Mouse (Mus musculus): ENCODE measurements around the gene Selenok.

Gene Selenok

DNA sequence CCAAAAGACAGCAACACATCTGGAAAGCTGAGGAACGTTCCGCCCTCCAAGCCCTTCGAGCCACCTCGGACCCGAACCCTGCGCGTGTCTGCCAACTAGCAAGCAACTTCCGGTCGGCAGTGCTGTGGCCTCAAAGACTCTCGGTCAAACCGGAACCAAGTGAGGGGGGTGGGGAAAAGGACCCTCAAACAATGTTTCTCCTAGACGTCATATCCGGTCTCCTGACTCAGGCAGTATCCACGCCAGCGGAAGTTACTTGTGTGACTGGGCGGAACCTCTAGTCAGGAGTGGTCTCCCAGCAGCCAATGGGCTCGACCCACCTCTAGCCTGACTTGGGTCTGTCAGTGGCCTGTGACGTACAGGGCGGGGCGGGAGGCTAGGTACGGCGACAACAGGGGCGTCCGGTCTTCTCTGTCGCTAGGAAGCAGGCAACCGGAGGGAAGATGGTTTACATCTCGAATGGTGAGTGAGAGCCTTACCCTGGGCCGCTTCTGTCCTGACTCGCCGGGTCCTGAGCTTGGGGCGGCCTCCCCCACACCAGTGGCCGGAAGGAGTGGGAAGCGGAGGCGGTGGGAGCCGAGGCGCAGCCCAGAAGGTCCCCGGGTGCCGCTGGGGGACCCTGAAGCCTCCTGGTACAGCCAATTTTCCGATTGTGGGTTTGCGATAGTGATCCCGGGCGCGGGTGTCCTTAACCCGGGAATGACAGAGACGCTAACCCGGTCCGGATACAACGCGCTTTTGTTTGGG, at the start of gene Selenok:
Gene Selenok (plus strand): TSS at position 234 of the 747 bp plus-strand sequence.
- peak; percentile 98 for DNase-seq (ENCODE audit: extremely low spot score, low read depth, low spot score)

DNA sequence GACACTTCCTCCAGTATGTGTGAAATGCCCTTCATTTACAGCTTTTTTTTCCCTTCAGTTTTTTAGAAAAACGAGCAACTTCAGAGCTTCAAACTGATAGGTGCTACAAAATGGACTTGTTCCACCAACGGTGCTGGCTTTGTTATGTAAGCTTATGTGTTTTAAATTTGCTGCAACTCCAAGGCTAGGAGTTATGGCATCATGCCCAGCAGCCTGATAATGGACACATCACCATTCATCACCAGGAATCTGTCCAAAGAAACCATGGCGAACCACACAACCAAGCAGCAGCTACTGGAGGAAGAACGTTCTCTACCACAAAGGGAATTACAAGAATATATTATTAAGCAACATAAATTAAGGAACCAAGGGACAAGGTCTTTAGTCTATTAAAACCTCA, 39.1 kb upstream of the Selenok start:
- no peak for DNase-seq (ENCODE audit: extremely low spot score, low read depth, low spot score)

DNA sequence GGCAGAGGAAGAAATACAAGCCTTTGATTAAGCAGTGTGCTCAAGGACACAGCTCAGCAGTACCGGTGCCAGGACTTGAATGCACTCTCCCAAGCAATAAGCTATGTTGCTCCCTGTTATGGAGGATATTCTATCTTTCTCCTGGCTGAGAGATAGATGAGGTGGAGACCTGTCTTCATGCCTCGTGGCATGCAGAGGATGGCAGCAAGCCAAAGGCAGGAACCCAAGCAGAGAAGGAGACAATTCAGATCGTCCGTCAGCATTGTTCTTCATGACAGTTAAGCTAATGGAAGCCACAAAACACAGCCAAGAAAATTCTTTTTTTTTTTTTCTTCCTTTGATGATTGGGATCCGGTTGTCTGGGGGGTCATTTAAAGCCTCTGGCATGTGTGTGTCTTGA, 32.6 kb upstream of the Selenok start:
- no peak for DNase-seq (ENCODE audit: extremely low spot score, low read depth, low spot score)

DNA sequence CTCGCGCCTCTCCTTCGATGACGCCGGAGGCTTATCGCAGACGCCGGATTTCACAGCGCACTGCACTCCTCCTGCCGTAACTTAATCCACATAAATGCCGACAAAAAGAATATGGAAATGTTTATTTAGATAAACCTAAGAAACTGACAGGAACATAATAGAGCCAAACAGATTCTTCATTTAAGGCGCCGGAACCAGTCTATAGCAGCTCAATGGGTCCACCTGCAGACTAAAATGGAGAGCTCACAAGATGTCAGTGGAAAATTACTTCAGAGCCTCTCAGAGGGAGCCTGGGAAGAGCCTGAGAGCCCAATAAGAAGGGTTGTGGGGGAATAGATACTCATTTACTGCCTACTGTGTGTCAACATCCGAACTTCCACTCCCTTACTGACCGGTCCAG, 30.6 kb upstream of the Selenok start:
- DNase-seq (ENCODE audit: extremely low spot score, low read depth, low spot score): no peak

DNA sequence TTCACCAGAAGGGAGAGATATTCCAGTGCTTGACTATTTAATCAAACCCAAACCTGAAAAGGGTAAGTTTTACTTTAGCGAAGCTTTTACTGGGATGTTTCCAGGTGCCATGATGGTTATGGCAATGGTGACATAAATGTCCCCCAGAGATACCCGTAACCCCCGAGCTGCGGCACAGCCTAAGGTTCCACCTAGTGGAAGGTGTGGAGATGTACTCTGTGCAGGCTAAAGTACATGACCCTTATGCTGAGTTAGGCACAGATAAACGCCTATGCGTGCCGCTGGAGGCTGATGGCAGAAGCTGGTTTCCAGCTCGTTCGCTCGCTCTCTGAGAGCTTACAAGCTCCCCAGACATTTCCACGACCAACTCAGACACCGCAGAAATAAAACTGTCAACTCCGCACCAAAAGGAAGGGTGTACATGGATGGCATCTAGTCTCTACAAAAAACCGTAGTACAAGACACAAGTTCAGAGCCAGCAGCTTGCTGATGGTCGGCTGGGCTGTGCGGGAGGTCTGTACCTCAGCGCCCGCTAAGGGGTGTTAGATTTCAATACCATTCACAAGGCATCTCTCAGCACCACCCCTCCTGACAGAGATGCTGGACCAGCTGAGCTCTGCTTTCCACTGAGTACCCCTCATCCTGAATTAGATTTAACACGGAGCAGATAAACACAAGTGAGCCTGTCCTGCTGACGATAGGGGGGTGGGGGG, 28.4 kb upstream of the Selenok start:
- no peak for DNase-seq (ENCODE audit: extremely low spot score, low read depth, low spot score)

DNA sequence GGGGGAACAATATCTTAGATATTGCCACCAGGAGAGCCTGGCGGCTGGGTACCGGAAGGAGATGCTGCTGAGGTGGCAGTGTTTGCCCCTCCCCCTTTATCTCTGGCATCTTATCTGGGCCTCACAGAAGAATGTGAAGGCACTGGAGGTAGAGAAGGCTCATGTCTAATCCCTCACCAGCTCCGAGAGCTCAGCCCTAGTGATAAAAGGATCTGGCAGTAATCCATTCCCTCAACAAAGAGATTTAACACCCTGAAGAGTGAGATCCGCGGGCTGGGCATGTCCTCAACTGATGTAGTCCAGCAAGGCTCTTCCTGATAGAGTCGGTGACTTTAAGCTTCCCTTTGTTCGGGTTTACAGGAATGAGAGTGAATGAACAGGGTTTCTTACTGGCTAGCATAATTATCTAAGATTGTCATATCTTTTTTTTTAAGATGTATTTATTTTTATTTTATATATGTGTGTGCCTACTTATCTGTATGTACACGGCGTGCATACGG, 27.7 kb upstream of the Selenok start:
- DNase-seq (ENCODE audit: extremely low spot score, low read depth, low spot score): no peak

DNA sequence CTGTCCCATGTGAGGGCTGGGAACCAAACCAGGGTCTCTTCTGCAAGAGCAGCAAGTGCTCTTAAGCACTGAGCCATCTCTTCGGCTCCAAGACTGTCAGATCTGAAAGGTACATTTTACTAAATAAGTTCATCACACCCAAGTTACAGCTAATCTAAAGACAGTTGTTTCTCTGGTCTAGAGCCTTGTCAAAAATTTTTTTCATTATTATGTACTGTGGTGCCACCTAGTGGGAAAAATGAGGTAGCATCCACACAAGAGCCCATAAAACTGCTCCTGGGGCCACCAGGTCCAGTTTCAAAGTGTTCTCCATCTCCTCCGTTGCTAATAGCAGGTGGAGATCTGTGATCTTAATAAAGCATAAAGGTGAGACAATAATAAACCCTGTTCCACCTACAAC, 27.2 kb upstream of the Selenok start:
- peak; percentile 57 for DNase-seq (ENCODE audit: extremely low spot score, low read depth, low spot score)

DNA sequence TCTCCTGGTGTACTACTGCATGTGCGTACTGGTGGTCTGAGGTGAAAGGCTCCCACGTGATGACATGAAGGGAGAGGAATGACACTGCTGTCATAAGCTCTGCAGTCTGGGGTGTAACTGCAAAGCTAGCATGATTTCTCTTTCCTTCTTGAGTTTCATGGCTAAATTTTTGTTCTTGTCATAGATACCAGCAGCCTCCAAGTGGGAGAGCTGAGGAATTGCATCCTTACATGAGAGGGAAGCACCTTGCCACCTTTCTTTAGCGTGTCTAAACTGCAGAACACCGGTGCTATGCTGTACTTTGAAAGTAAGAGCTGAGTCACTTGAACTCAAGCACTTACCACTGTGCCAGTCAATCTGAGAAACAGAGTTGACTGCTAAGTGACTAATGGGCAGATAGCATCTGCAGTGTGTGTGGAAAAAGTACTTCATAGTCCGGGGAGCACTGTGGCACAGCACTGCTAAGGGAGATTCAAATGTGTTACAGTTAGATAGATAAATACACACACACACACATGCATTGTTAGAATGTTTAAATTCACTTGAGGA, 21.3 kb upstream of the Selenok start:
- DNase-seq (ENCODE audit: extremely low spot score, low read depth, low spot score): no peak

DNA sequence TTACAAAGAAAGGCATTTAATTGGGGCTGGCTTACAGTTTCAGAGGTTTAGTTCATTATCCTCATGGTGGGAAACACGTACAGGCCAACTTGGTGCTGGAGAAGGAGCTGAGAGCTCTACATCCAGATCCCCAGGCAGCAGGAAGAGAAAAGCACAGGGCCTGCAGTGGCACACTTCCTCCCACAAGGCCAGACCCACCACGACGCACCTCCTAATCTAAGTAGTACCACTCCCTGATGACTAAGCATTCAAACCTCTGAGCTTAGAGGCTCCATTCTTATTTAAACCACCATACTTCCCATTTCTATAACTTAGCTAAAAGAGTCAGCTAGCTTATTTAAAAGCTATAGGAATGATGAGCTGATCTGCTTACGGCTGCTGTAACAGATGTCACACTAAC, 17.3 kb upstream of the Selenok start:
- no peak for DNase-seq (ENCODE audit: extremely low spot score, low read depth, low spot score)

DNA sequence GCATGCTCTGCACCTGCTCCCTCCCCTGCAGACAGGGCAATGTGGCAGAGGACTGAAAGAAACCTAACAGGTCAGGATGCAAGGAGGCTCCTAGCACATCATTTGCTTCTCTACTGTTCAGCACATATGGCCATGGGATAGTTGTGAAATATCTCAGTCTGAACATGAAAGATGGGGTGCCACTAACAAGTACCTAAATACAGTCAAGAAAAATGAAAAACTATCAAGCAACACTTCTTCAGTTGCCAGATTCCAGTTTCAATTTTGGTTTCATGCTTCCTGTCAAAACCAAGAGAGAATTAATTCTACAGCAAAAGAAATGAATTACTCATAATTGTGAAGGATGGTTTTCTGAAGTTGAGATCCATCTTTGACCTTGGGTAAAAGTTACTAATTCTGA, 10.7 kb upstream of the Selenok start:
- no peak for DNase-seq (ENCODE audit: extremely low spot score, low read depth, low spot score)

DNA sequence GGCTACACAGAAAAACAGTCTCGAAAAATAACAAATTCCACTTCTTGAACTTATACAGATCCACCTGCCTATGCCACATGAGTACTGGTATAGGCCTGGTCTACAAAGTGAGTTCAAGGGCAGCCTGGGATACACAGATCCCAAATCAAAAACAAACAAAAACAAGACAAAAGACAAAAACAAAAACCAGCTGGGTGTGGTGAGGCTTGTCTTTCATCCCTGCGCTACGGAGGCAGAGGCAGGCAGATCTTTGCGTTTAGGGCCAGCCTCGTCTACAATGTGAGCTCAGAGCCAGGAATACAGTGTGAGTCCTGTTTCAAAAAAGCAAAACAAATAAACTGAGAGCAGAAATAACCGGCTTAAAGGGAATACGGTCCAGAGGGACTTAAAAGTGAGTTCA, 497 bp upstream of the Selenok start:
- no peak for DNase-seq (ENCODE audit: extremely low spot score, low read depth, low spot score)

DNA sequence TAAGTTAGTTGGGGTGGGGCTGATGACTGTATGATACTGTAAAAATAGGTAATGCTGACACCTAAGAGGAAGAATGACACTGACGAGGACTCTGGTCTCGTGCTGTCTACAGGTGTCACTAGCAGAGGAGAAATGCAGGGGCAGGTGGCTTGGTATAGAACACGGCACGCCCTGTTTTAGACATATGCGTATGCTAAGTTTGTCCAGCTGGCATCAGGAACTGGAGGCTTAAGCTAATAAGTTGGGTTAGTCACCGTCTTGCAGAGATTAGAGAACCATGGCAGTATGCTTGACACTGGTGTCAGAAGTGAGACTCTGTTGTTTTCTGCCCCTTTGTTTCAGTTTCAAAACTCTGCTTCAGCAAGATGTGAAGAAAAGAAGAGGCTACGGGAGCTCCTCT, 3.3 kb downstream of the Selenok start:
- no peak for DNase-seq (ENCODE audit: extremely low spot score, low read depth, low spot score)

DNA sequence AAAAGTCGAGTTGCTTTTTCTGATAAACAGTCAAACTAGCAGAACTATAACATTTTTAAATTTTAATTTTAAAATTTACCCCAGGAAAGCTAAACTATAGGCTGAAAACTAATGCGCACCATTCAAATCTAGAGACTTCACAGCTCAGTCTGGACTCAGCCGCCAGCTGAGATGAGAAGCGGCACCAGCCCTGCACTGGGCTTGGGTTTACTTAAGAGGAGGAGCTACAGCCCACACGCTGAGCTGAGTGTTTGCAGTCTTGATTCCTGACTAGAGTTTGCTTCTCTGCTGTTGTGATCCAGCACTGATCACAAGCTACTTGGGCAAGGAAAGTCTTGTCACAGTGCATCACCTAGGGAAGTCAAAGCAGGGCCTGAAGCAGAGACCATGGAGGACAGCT, 3.9 kb downstream of the Selenok start:
- no peak for DNase-seq (ENCODE audit: extremely low spot score, low read depth, low spot score)

DNA sequence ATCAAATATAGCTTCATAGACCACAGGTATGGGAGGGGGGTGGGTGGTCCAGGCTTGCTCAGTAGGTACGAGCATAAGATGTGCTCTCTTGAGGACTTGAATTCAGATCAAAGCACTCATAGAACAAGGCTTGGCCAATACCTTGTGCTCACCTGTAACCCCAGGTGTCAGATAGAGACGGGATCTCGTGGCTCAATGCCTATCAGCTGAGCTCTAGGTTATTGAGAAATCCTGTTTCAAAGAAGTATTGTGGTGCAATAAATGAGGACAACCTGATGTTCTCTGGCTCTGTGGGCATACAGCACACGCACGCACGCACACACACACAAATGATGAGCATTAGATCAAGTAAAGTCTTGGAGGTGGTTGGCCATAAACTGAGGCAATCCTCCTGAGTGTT, 8.8 kb downstream of the Selenok start:
- no peak for DNase-seq (ENCODE audit: extremely low spot score, low read depth, low spot score)

DNA sequence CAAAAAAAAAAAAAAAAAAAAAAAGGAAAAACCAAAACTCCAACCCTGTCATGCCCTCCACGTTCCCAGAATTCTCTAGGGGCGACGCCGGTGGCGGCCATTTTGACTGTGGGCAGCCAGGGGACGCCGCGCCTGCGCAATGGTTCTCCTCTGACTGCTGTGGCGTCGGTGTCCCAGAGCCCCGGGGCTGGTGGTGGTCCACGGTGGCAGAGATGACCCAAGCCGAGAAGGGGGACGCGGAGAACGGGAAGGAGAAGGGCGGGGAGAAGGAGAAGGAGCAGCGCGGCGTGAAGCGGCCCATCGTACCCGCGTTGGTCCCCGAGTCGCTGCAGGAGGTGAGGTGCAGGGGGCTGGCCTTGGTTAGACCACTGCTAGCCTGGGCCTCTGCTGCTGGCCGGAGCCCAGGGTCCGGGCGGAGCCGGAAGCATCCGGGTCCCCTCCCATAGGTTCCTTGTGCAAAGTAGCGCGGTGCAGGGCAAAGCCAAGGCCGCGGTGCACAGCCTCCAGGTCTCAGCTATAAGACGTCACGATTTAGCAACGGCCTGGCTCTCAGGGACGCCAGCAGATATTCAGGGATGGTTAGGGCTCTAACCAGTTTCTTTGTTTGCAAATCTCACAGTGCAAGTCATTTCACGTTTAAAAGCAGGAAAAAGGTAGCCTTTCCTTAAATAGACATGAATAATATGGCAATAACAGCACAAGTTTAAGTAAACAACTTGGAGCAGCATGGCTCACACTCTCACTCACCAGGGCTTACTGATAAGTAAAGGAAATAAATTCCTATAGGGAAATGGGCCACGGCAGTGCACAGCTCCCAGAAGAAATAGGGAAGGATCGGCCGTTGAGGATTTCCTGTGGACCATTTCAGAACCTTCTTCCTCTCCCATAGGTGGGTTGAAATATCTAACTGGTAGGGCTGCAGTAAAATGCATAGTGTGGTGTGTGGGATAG, 10.4 kb downstream of the Selenok start, which contains the start of gene Actr8:
Gene Actr8 (plus strand): TSS at position 84 of the 951 bp plus-strand sequence.
- peak; percentile 71 for DNase-seq (ENCODE audit: extremely low spot score, low read depth, low spot score)

DNA sequence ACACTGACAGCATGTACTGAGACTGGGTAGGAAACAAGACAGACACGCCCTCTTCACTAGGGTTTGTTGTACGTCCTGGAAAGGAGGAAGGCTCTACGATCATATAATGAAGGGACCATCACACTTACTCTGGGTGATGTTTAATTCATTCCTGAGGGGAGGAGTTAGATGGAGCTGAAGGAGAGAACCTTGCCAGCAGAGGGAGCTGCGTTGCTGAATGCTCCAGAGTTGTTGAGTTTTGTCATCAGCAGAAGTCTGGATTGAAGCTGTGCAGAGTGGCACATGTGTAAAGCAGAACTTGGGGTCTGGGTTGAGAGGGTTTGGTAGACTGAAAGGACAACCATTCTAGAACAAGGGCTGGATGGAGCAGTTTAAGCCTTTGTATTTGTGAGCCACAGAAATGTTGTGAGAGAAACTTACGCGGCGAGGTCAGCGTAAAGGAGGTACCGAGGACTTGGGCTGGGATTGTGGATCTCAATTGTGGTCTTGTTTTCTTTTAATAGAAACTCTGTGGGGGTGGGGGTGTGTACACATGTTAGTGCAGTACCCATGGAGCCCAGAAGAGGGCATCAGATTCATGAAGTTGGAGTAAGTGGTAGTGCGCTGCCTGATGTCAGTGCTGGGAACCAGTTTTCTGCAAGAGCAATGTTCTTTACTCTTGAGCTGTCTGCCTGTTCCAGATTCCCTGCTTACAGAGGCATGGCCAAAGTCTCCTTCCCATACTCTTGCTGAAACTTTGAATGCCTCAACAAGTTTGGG, 12.5 kb downstream of the Selenok start:
- DNase-seq (ENCODE audit: extremely low spot score, low read depth, low spot score): no peak

DNA sequence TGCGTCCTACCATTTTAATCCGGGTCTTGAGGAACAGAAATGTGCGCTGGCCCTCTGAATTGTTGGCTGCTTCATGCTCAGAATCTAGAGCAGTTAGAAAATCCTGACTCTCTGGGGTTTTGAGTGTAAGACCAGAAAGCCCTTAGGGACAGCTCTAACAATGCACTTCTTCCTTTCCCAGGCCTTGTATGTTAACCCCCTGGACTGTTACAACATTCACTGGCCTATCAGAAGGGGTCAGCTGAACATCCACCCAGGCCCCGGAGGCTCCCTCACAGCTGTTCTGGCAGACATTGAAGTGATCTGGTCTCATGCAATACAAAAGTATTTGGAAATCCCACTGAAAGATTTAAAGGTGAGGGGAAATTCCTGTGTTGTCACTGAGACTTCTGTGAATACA, 18.0 kb downstream of the Selenok start:
- DNase-seq (ENCODE audit: extremely low spot score, low read depth, low spot score): no peak

DNA sequence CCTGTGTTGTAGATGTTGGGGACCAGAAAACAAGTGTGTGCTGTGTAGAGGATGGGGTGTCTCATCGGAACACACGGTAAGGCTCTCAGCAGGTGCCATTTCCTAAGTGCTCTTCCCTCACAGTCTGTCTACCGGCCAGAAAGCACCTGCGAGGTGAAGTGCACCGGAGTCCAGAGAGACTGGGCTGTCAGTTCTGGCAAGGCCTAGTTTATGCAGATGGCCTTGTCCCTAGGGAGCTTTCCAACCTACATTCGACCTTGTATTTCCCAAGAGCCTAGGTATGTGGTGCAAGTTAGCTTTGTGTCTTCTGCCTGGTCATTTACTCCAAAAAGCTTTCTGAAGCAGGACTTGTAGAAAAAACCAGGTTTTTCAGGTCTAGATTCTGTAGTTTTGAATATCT, 19.2 kb downstream of the Selenok start:
- DNase-seq (ENCODE audit: extremely low spot score, low read depth, low spot score): no peak

DNA sequence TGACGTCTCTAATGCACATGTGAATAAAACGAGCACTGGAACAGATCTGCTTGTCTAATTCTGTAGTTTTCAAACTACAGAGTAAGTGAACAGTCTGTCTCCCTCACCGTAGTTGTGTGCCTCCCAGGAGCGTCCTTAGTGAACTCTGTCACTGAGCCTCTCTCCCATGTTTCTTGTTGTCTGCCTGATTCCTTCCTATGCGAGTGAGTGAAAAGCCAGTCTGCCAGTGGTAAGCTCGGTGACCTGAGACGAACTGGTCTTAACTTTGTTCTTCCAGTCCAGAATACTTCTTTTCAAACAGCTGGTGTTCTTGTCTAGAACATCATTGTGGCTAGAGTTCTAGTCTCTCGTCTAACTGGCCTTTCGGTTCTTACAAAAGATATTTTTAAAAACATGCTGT, 19.6 kb downstream of the Selenok start:
- DNase-seq (ENCODE audit: extremely low spot score, low read depth, low spot score): no peak

DNA sequence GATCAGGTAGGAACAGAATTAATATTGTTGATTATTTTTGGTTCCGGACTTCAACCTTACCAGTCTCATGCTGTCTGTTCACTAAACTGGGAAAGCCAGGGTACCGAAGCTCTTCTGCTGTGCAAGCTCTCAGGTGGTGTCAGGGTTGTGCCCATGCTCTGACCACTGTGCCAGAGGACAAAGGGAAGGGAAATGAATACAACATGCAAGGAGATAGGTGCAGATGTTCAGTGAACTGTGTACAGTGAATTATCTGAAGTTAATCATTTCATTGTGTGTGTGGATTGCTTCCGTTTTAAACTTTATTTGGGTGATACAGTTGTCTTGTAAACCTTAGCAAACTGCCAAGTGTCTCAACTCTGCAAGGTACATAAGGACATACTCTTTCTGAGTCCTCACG, 20.2 kb downstream of the Selenok start:
- no peak for DNase-seq (ENCODE audit: extremely low spot score, low read depth, low spot score)

All from hindlimb bud, embryonic 11.5 days (tissue).